Mouse (Mus musculus) B cell, adult 2 months (primary cell): ENCODE data around the gene Slc30a4.

Experiments used
- DNase-seq, 2 experiments: peaks; one replicate each; pipeline ENCODE4 v3.0.0; 2022

Slc30a4 gene

GRCm38 (mm10) chr2:122675126-122675525 is 27.3 kb downstream of the Slc30a4 start:
- no peak for DNase-seq

GRCm38 (mm10) chr2:122672841-122673240 is 29.6 kb downstream of the Slc30a4 start:
- no peak for DNase-seq

- no peak for DNase-seq
These were observed 30.7 kb downstream of the Slc30a4 start for GRCm38 (mm10) chr2:122671714-122672113.

GRCm38 (mm10) chr2:122667856-122668255 is 34.6 kb downstream of the Slc30a4 start:
- peak; percentile 67 to 72 for DNase-seq

GRCm38 (mm10) chr2:122665973-122666875 is 36.2 kb downstream of the Slc30a4 start:
- peak; percentile 67 to 70 for DNase-seq

GRCm38 (mm10) chr2:122665253-122665972 is 37.0 kb downstream of the Slc30a4 start:
- no peak for DNase-seq

- DNase-seq: no peak
These were observed 42.6 kb downstream of the Slc30a4 start for GRCm38 (mm10) chr2:122659825-122660224.

- no peak for DNase-seq
These were observed 44.5 kb downstream of the Slc30a4 start for GRCm38 (mm10) chr2:122657707-122658524.

GRCm38 (mm10) chr2:122656767-122657166 is 45.7 kb downstream of the Slc30a4 start:
- no peak for DNase-seq

- no peak for DNase-seq
These were observed 46.4 kb downstream of the Slc30a4 start for GRCm38 (mm10) chr2:122656052-122656451.

- peak; percentile 82 to 83 for DNase-seq
These were observed 50.1 kb downstream of the Slc30a4 start for GRCm38 (mm10) chr2:122652096-122653084.

GRCm38 (mm10) chr2:122638673-122639072 is 63.8 kb downstream of the Slc30a4 start:
- DNase-seq: no peak

GRCm38 (mm10) chr2:122638029-122638428 is 64.4 kb downstream of the Slc30a4 start:
- no peak for DNase-seq

- peak; percentile 88 to 90 for DNase-seq
These were observed 64.9 kb downstream of the Slc30a4 start for GRCm38 (mm10) chr2:122637526-122637997.

- no peak for DNase-seq
These were observed 65.8 kb downstream of the Slc30a4 start, which contains the start of gene AA467197 for GRCm38 (mm10) chr2:122636686-122637085. AA467197 (plus strand) TSS chr2:122636986.
